Mouse (Mus musculus): ENCODE results near the gene Fam129a. TPM values are rescaled to one million over a fixed set of nuclear protein-coding genes. Genes with fewer than 3 reads are reported as not detected.

Gene Fam129a
- polyA plus RNA-seq, 1 experiment = 22.4 TPM

DNA sequence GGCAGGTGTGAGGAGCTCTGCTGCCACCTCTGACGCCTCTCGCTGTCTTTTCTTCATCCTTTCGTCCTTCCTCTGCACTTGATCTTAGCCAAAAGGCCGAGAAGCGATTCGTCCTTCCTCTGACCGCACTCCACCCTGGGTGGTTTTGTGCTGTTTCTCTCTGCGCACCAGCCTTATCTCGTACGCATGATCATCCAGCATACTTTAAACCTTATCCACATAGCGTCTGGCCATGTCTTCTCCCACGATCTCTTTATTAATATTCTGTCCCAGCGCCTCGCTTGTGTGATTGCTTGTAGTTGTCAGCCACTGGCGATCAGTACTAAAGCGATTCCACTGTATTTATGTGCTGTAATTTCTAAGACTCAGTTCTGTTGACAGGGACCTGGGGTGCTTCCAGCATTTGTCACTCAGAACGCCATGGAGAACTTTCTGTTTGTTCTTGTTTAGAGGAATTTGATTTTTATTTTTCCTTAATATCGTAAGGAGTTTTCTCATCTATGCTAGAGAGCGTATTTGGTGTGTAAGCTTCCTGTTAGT, 87.4 kb downstream of the Fam129a start:
- Histone ChIP-seq H3K4me1 (ENCODE audit: control insufficient read depth, insufficient read depth, low read length) (no peaks in the 10 kb centered on the region), H3K4me3 (replicated peaks; ENCODE audit: extremely low read depth, low read depth, low read length) (no peak overlapping the region)
- DNase-seq = no peak
- 68% methylated on average over 19 of the region's 19 CpGs for WGBS
- TF ChIP-seq CTCF (IDR thresholded peaks at IDR 0.05; ENCODE audit: insufficient read depth, low read length) (no peak), POLR2A (IDR thresholded peaks at IDR 0.05; ENCODE audit: borderline replicate concordance, extremely low read depth, low read depth, low read length) (no peak)

DNA sequence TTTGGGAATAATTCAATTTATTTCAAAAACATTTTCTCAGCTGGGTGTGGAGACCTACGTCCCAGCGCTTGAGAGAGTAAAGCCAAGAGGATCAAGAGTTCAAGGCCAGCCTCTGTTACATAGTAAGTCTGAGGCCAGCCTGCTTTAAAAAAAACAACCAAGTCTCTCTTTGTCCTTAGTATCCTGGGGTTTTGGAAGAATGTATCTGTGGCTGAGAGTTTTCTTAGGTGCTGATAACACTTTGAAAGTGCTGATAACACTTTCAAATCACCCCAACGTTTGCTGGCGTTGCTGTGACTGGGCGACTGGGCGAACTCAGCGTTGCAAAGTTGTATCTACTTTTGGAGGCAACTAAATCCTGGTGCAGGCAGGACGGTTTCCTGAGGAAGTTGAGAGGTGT, 88.7 kb downstream of the Fam129a start:
- WGBS = 64% methylated on average over 8 of the region's 8 CpGs
- no peaks in the 10 kb centered on the region for H3K4me1 ChIP-seq (ENCODE audit: control insufficient read depth, insufficient read depth, low read length)

DNA sequence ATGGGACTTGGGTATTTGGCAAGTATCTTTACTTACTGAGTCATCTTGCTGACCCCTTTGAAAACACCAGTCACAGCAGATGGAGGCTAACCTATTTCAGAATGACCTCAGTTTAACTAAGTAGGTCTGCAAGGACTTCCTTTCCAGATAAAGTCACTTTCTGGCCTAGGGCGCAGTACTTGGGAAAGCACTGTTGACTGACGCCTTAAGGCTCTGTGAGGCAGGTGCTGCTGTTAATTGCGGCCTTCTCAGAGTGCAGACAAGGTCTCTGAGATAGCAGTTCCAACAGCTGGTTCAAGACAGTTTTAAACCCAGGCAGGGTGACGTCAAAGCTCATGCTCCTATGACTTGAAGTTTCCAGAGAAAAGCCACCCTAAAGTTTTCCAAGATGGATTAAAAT, 89.3 kb downstream of the Fam129a start:
- 76% methylated on average over 4 of the region's 4 CpGs for WGBS
- TF ChIP-seq CTCF (IDR thresholded peaks at IDR 0.05; ENCODE audit: insufficient read depth, low read length) (no peak), POLR2A (IDR thresholded peaks at IDR 0.05; ENCODE audit: borderline replicate concordance, extremely low read depth, low read depth, low read length) (no peak)
- H3K4me3 ChIP-seq (replicated peaks; ENCODE audit: extremely low read depth, low read depth, low read length) = no peak overlapping the region
- no peak for DNase-seq
- no peaks in the 10 kb centered on the region for H3K4me1 ChIP-seq (ENCODE audit: control insufficient read depth, insufficient read depth, low read length)

More for the DNA sequence above, 88.7 kb downstream of the Fam129a start:
- H3K4me3 ChIP-seq (replicated peaks; ENCODE audit: extremely low read depth, low read depth, low read length) = no peak overlapping the region
- TF ChIP-seq POLR2A (IDR thresholded peaks at IDR 0.05; ENCODE audit: borderline replicate concordance, extremely low read depth, low read depth, low read length) (no peak), CTCF (IDR thresholded peaks at IDR 0.05; ENCODE audit: insufficient read depth, low read length) (no peak)
- DNase-seq = no peak

GRCm38 (mm10) chr1:151660883-151661282, 89.9 kb downstream of the Fam129a start:
- Histone ChIP-seq H3K4me3 (replicated peaks; ENCODE audit: extremely low read depth, low read depth, low read length) (no peak overlapping the region), H3K4me1 (ENCODE audit: control insufficient read depth, insufficient read depth, low read length) (peaks cover 2% of the 10 kb centered on the region; the same call in 1 of the 2 replicates)
- DNase-seq = no peak
- 84% methylated on average over 6 of the region's 6 CpGs for WGBS
- TF ChIP-seq CTCF (IDR thresholded peaks at IDR 0.05; ENCODE audit: insufficient read depth, low read length) = no peak
- no peak for TF ChIP-seq POLR2A (IDR thresholded peaks at IDR 0.05; ENCODE audit: borderline replicate concordance, extremely low read depth, low read depth, low read length)

GRCm38 (mm10) chr1:151661684-151662439, 90.9 kb downstream of the Fam129a start:
- Histone ChIP-seq H3K4me1 (ENCODE audit: control insufficient read depth, insufficient read depth, low read length) (peaks cover 2% of the 10 kb centered on the region; the same call in 1 of the 2 replicates), H3K4me3 (replicated peaks; ENCODE audit: extremely low read depth, low read depth, low read length) (no peak overlapping the region)
- WGBS = 78% methylated on average over 7 of the region's 7 CpGs
- DNase-seq = no peak
- TF ChIP-seq CTCF (IDR thresholded peaks at IDR 0.05; ENCODE audit: insufficient read depth, low read length) (no peak), POLR2A (IDR thresholded peaks at IDR 0.05; ENCODE audit: borderline replicate concordance, extremely low read depth, low read depth, low read length) (no peak)

GRCm38 (mm10) chr1:151662958-151663357, 92.0 kb downstream of the Fam129a start:
- 54% methylated on average over 6 of the region's 6 CpGs for WGBS
- peaks cover 2% of the 10 kb centered on the region; the same call in 1 of the 2 replicates for H3K4me1 ChIP-seq (ENCODE audit: control insufficient read depth, insufficient read depth, low read length)
- no peak for DNase-seq
- no peak for TF ChIP-seq CTCF (IDR thresholded peaks at IDR 0.05; ENCODE audit: insufficient read depth, low read length)
- no peak for TF ChIP-seq POLR2A (IDR thresholded peaks at IDR 0.05; ENCODE audit: borderline replicate concordance, extremely low read depth, low read depth, low read length)
- no peak overlapping the region for H3K4me3 ChIP-seq (replicated peaks; ENCODE audit: extremely low read depth, low read depth, low read length)

GRCm38 (mm10) chr1:151664384-151664783, 93.4 kb downstream of the Fam129a start:
- Histone ChIP-seq H3K4me3 (replicated peaks; ENCODE audit: extremely low read depth, low read depth, low read length) (no peak overlapping the region), H3K4me1 (ENCODE audit: control insufficient read depth, insufficient read depth, low read length) (peaks cover 2% of the 10 kb centered on the region; the same call in 1 of the 2 replicates)
- TF ChIP-seq CTCF (IDR thresholded peaks at IDR 0.05; ENCODE audit: insufficient read depth, low read length) (no peak), POLR2A (IDR thresholded peaks at IDR 0.05; ENCODE audit: borderline replicate concordance, extremely low read depth, low read depth, low read length) (no peak)
- no peak for DNase-seq
- 85% methylated on average over 10 of the region's 10 CpGs for WGBS

GRCm38 (mm10) chr1:151664837-151665431, 93.9 kb downstream of the Fam129a start:
- no peak for DNase-seq
- Histone ChIP-seq H3K4me3 (replicated peaks; ENCODE audit: extremely low read depth, low read depth, low read length) (no peak overlapping the region), H3K4me1 (ENCODE audit: control insufficient read depth, insufficient read depth, low read length) (peaks cover 2% of the 10 kb centered on the region; the same call in 1 of the 2 replicates)
- WGBS = 67% methylated on average over 7 of the region's 7 CpGs
- TF ChIP-seq POLR2A (IDR thresholded peaks at IDR 0.05; ENCODE audit: borderline replicate concordance, extremely low read depth, low read depth, low read length) (no peak), CTCF (IDR thresholded peaks at IDR 0.05; ENCODE audit: insufficient read depth, low read length) (no peak)

DNA sequence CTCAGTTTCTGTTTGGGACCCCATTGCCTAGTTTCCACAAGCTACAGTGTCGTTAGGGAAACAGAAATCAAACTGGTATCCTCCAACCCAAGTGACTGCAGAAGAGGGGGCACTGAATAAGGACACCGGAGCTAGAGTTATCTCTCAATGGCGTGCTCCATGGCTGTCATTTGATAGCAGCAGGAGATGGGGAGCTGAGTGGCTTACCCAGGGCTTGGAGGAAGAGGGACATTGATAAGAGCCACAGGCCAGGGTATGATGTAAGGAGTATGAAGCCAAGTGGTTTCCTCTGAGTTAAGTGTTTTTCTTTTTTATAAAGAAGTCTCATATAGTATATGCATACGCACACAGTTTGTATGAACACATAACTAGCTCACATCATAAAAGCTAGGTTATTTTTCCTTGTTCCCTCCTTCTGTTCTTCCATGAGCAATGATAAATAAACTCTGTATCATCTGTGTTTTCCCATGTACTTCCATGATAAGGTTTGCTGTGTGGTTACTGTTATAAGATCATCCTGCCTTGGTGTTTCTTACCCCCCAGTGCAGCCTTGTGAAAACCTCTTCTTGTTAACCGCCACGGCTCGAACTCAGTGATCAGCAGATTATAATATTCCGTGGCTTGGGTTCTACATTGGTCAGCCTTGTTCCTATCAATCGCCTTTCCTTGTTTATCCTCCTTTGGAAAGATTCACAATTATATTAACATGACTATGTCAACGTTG, 96.5 kb downstream of the Fam129a start:
- WGBS = 81% methylated on average over 10 of the region's 10 CpGs
- TF ChIP-seq CTCF (IDR thresholded peaks at IDR 0.05; ENCODE audit: insufficient read depth, low read length) (no peak), POLR2A (IDR thresholded peaks at IDR 0.05; ENCODE audit: borderline replicate concordance, extremely low read depth, low read depth, low read length) (no peak)
- peaks cover 2% of the 10 kb centered on the region; the same call in 1 of the 2 replicates for H3K4me1 ChIP-seq (ENCODE audit: control insufficient read depth, insufficient read depth, low read length)
- no peak overlapping the region for H3K4me3 ChIP-seq (replicated peaks; ENCODE audit: extremely low read depth, low read depth, low read length)
- DNase-seq = no peak
